Mouse (Mus musculus): Measurements from ENCODE around the gene Katnal1.

DNA sequence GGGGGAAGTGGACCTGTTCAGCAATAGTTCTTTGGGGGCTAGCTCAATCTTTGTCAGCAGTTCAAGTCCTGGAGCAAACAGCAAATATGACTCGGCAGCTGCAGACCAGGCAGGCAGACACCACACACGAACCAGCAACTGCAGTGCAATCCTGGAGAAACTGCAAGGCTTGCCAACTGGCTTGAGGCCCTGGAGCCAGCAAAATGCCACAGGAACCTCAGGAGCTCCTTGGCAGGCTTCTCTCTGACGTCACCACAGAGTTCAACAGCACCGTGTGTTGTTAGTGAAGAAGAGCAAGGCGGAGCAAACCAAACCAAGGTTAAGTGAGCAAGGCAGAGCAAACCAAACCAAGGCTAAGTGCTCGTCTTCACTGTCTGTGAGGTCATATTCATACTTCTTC lies 79.6 kb downstream of the Katnal1 start:
- TF ChIP-seq CTCF (IDR thresholded peaks at IDR 0.05; ENCODE audit: insufficient read depth, low read depth, low read length) (no peak), POLR2A (IDR thresholded peaks at IDR 0.05; ENCODE audit: insufficient read depth, low read depth, low read length) (no peak)

Data from olfactory bulb, adult 2 months (tissue).